Mouse (Mus musculus): ENCODE measurements around the gene Lrch1. TPM values are rescaled to one million over a fixed set of nuclear protein-coding genes. Genes with fewer than 3 reads are reported as not detected.

Lrch1 gene
- total and polyA plus RNA-seq, 3 experiments, result 4.7 to 15.0 (median 10.8) TPM

DNA sequence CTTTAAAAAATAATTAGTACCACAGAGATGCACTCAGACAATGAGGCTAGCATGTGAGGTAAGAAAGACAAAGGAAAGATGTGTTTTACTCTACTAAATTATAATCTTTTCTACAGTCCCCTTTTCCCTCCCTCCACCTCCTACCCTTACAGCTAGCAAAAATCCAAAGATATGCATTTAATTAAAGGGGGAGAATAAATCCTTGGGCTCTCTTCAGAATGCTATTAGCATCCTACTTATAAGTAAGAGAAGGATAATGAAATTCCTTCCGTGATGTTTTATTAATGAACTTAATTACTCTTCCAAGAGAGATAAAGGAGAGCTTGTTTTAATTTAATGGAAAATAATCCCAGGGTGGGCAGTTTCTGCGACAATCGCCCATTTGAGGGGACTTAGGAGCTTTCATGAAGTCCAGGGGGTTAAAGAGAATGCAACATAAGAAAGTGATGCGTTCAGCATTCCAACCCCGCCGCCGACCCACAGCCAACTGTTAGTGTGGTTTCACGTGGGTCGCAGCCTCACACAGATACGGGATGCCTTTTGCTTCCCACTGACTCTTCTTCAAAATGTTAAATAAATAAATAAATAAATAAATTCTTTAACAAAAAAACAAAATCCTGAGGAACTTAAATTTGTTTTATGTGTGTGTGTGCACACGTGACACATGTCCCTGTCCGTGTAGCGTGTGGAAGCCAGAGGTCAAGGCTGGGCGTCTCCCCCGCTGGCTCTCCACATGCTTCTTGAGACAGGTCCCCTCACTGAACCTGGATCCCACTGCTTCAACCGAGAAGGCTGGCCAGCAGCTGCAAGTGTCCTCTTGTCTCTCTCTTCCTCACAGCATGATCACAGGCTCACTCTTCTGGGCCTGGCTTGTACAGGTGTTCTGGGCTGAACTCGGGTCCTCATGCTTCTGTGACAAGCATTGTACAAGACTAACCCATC, 132.6 kb downstream of the Lrch1 start:
- no peak for DNase-seq

DNA sequence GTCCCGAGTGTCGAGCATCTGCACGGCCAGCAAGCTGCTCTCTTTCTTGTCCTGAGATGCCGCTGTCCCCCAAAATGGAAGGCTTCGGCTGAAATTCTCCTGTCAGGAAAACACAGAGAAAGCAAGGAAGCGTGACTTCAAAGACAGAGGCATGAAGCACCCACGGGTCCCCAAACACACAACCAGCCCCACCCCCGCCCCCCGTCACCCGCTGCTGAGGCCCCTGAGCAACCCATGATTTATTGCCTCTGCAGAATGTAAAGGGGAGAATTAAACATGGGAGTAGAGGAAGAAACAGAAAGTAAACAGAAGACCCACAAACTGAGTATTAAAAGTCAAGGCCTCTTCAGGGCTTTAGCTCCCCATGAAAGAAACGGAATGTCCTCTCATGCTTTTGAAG, 136.1 kb downstream of the Lrch1 start:
- DNase-seq, result peak; percentile 6

DNA sequence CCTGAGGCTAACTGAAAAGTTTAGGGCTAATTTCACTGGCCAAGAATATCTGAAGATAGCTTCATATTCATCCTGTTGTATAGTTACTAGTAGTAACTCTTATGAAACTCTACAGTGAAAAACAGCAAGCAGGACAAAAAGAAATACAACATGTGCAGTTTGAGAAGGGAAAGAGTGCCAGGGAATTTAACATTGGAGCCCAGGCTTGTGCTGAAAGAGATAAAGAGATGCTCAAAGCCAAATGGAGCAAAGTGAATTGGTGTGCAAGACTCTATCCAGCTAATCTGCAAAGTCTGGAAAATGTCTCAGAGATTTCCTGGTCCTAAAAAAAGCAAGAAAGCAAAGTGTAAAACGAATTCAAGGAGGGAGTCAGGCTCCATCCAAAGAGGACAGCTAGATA, 145.7 kb downstream of the Lrch1 start:
- DNase-seq, result no peak

DNA sequence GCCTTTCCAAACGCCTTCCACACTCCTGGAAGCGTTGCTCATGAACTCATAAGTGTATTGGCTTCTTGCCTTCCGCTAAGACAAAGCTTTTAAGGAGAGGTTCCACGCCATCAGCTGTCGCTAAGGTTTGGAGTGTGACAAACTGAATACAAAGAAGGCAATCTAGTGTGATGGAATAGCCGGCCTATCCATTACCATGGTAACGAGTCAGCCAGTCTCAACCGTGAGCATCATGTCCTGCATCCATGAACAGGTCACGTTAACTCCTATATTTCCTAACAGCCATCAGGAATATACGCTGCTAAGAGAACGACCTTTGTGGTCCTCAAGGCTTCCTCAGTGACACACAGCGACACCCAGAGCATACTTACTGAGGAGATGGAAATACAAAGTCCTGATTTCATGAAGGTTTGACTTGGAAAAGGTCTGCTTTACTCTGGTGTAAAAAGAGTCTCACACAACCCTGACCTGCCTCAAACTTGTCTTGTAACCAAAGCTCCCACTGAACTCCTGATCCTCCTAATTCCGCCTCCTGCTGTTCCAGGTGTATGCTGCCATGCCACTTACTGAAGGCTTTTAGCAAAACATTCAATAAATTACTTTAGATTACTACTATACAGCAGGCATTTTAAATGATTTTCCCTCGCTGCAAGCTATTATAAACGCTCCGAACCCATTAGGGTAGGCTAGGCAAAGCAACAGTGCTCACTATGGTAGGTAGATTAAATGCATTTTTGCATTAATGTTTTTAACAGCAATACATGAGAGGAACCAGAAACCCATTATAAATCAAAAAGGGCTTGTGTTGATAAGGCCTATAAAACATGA, 149.4 kb downstream of the Lrch1 start:
- no peak for DNase-seq

DNA sequence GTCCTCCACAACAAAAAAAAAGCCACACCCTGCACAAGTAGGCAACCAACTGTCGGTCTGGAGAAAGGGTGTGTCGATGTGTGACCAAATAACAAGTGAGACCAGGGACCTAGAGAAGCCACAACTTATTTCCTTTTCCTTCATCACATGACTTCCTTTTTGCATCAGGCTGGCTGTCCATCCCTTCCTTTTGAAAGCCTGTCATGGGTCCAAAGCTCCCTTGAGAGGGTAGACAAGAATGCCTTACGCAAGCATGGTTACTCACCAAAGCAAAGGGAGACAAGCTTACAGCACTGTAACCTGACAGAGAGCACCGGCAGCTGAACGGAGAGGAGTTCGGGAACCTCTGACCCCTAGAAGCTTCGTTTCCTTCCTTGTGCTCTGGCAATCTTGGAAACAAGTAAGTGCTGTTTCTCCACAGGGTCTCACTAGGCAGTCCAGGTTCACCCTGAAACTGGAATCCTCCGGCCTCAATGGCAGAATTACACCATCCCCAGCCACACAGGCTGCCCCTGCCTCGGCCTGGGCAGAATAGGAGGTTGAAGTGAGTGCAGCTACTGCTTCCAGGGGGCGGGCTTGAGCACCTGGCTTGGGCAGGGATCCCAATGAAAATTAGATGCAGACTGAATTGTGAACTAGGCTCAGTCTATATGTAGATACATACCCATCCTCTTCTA, 150.2 kb downstream of the Lrch1 start:
- DNase-seq, result no peak

GRCm38 (mm10) chr14:74794931-74795330, 152.7 kb downstream of the Lrch1 start:
- DNase-seq, result peak; percentile 6

GRCm38 (mm10) chr14:74792793-74793192, 154.9 kb downstream of the Lrch1 start:
- DNase-seq, result no peak

- no peak for DNase-seq
These were observed 157.1 kb downstream of the Lrch1 start for GRCm38 (mm10) chr14:74790535-74790934.

DNA sequence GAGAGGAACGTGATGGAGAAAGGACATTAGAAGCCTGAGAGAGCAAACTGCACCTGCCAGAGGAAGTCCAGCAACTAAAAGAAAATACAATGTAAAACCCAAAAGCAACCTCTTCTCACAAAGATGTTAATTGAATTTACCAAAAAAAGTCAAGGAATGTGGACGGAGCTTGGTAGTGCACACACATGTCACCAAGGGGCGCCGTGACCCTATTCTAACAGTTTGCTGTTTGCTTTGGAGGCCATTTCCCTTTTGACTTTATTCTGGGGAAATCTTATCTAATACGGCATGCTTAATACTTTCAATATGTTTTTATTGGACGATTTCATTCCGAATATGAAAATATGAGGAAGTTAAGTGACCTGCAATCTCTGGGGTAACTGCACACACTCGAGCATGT, 158.9 kb downstream of the Lrch1 start:
- no peak for DNase-seq

DNA sequence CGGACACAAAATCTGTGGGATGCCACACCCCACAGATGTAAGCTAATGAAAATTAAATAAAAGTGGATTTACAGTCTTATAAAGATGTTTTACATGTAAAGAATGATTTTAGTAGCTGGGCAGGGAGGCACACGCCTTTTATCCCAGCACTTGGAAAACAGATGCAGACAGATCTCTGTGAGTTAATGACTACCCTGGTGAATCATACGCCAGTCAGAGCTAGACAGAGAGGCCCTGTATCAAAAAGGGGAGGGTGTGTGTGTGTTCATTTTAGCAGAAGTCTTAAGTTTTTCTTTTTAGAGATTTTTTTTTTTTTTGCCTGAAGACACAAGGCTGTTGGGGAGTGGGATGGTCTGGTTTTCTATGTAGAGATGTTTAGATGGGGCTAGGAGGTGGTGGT, 160.0 kb downstream of the Lrch1 start:
- DNase-seq, result no peak

DNA sequence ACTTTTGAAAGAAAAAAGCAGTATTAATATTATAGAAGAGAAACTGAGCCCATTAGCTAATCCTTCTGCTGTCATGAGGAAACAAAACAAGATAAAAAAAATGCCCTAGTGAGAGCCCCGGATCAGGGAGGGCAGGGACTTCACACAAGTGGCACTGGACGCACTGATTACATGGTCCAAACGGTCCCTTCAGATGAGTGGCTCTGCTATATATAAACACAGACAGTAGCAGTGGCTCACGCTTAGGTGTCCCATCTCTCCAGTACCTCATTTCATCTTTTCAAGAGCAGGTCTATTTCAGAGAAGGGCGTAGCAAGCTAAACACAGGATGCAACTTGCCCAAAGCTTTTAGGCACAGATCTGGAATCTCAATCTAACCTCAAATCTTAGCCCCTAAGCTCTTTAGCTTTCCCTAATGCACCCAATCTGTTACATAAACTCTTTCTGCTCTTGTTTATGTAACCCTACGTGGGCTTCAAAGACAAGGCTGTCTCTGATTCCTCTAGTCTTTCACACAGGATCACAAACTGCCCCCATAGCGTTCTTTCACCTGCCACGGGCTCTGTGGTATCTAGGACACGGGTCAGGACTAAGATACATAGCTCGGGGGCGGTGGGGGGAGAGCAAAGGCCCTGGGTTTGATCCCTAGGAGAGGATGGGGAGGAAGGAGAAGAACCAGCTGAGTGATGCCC, 163.3 kb downstream of the Lrch1 start:
- no peak for DNase-seq

- no peak for DNase-seq
These were observed 173.5 kb downstream of the Lrch1 start for GRCm38 (mm10) chr14:74774046-74774619.

DNA sequence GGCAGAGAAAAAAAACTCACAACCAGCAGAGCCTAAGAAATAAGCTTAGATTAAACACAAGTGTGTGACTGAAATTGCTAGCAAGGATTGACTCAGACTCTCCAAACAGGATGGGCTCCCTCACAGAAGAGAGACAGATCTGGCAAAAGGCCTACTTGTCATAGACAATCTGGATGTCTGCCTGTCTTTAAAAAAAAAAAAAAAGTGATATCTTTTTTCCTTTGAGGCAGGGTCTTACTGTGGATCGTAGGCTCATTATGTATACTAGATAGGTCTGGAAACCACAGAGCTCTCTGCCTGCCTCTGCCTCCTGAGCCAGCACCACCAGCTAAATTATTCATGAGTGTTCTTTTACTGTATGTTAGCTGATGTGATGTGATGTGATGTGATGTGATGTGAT, 179.8 kb downstream of the Lrch1 start:
- DNase-seq, result no peak

- DNase-seq, result peak; percentile 78
These were observed 183.3 kb downstream of the Lrch1 start for GRCm38 (mm10) chr14:74764191-74764918.

DNA sequence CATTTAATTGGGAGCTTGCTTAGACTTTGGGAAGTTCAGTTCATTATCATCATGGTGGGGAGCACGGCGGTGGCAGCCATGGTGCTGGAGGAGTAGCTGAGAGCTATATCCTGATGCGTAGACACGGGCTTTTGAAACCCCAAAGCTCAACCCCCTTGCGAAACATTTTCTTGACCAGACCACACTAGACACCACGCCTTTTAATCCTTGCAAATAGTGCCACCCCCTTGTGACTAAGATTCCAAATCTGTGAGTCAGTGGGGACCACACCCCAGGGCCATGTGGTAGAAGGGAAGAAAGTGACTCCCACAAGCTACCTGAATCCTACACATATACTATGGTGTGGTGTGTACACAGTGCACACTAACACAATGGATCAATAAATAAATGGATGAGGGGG, 210.8 kb downstream of the Lrch1 start:
- DNase-seq, result no peak

DNA sequence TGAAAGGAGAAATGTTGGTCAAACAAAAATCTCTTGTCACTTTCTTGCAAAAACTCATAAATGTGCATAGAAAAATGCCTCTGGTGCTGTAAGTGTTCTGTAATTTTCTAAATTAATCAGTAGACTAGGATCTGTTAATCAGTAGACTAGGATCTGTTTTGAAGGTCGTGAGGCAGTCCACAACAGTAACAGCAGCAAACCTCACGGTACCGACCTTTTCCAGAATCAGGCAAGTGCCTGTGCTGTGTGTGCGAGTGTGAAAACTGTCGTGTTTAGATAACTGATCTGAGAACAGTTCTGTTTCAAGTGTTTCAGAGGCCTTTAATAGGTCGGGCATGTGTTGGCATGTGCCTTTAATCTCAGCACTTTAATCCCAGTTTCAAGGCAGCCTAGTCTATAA, 212.2 kb downstream of the Lrch1 start:
- DNase-seq, result no peak

GRCm38 (mm10) chr14:74733397-74733796, 214.3 kb downstream of the Lrch1 start:
- DNase-seq, result peak; percentile 48

GRCm38 (mm10) chr14:74732079-74732783, 215.4 kb downstream of the Lrch1 start, which contains the start of gene Esd:
Gene Esd, plus strand, starts transcription at chr14:74732297.
- DNase-seq, result peak; percentile 98

- no peak for DNase-seq
These were observed 216.2 kb downstream of the Lrch1 start for GRCm38 (mm10) chr14:74731221-74732078.

Measured in adrenal gland, adult 2 months (tissue).